Mouse (Mus musculus) hindbrain, embryonic 13.5 days (tissue): Measurements from ENCODE around the gene Duox1. TPM values are rescaled to one million over a fixed set of nuclear protein-coding genes. Genes with fewer than 3 reads are reported as not detected.
A peak's percentile ranks its signal among the peaks of the same experiment; 100 is the strongest.

ENCODE experiments used
- ATAC-seq: fragments of 200-750 bp; cut with Nextera tagmentation; 2 replicates; pipeline ENCODE4 v1.8.0; 2017; ENCODE audit warnings: moderate TSS enrichment; ENCODE audit not compliant: low FRiP score
- H3K27ac ChIP-seq: fragments of 300-500 bp; sonication (generic); 2 replicates; pipeline ENCODE4 v1.5.1; 2015; ENCODE audit warnings: inconsistent platforms, mild to moderate bottlenecking, moderate library complexity
- H3K27me3 ChIP-seq: fragments of 300-500 bp; sonication (generic); 2 replicates; pipeline ENCODE4 v1.6.1; 2015; ENCODE audit warnings: mild to moderate bottlenecking, inconsistent platforms
- H3K36me3 ChIP-seq: fragments of 300-500 bp; sonication (generic); 2 replicates; pipeline ENCODE4 v1.6.1; 2015; ENCODE audit warnings: mild to moderate bottlenecking, inconsistent platforms
- H3K4me1 ChIP-seq: fragments of 300-500 bp; sonication (generic); replicated peaks from 2 replicates; pipeline ENCODE4 v1.6.1; 2015; ENCODE audit warnings: inconsistent platforms
- H3K4me2 ChIP-seq: fragments of 300-500 bp; sonication (generic); 2 replicates; pipeline ENCODE4 v1.6.1; 2015; ENCODE audit warnings: inconsistent platforms, mild to moderate bottlenecking, moderate library complexity
- H3K4me3 ChIP-seq: fragments of 300-500 bp; sonication (generic); 2 replicates; pipeline ENCODE4 v1.5.1; 2015; ENCODE audit warnings: mild to moderate bottlenecking, inconsistent platforms
- H3K9ac ChIP-seq: fragments of 300-500 bp; sonication (generic); 2 replicates; pipeline ENCODE4 v1.6.1; 2015; ENCODE audit warnings: mild to moderate bottlenecking, inconsistent platforms
- H3K9me3 ChIP-seq: fragments of 300-500 bp; sonication (generic); 2 replicates; pipeline ENCODE4 v1.6.1; 2016; ENCODE audit warnings: inconsistent platforms
- WGBS: fragments of 180-500 bp; shearing (Covaris S2); methylation state at CpG from one replicate; pipeline ENCODE4 v1.1.7; 2015; 5-methylcytosine and 5-hydroxymethylcytosine counted together
- polyA plus RNA-seq: library from polyadenylated mRNA; unstranded; fragments of >200 nt; fragmentation: Nextera tagmentation; extraction: Ambion mirVana; gene quantifications from 2 replicates; pipeline ENCODE4 v1.2.1, GENCODE M21; 2015

The Duox1 gene
- 0.13 and 0.16 TPM in 2 replicates for polyA plus RNA-seq

- H3K9ac ChIP-seq = no peak within 1 kb of the TSS
- 84% methylated on average over 7 of the region's 7 CpGs for WGBS
- no peaks in the 10 kb centered on the region for H3K9me3 ChIP-seq
- no peak within 1 kb of the TSS for H3K4me3 ChIP-seq
- no peak for ATAC-seq
- no peak within 1 kb of the TSS for H3K27ac ChIP-seq
- H3K4me1 ChIP-seq = peaks cover 8% of the 10 kb centered on the region
- H3K36me3 ChIP-seq = no peaks in the 10 kb centered on the region
- H3K4me2 ChIP-seq = no peak within 1 kb of the TSS
- H3K27me3 ChIP-seq = peaks cover 48% of the 10 kb centered on the region
These were observed at the start of gene Duox1 for GRCm38 (mm10) chr2:122315372-122315771. Duox1 (plus strand) TSS chr2:122315672.

GRCm38 (mm10) chr2:122266407-122267193 is 48.9 kb upstream of the Duox1 start:
- no peaks in the 10 kb centered on the region for H3K9me3 ChIP-seq
- no peak for ATAC-seq
- no peaks in the 10 kb centered on the region for H3K36me3 ChIP-seq
- no peak overlapping the region for H3K9ac ChIP-seq
- H3K4me2 ChIP-seq = no peak overlapping the region
- H3K27me3 ChIP-seq = no peaks in the 10 kb centered on the region
- no peak overlapping the region for H3K4me3 ChIP-seq
- 92% methylated on average over 7 of the region's 7 CpGs for WGBS
- H3K27ac ChIP-seq = no peak overlapping the region
- peaks cover 9% of the 10 kb centered on the region for H3K4me1 ChIP-seq

- Histone ChIP-seq H3K36me3 (no peaks in the 10 kb centered on the region), H3K4me2 (no peak overlapping the region), H3K27ac (no peak overlapping the region), H3K9ac (no peak overlapping the region), H3K4me3 (no peak overlapping the region), H3K9me3 (no peaks in the 10 kb centered on the region), H3K27me3 (no peaks in the 10 kb centered on the region), H3K4me1 (no peaks in the 10 kb centered on the region)
- no peak for ATAC-seq
- 92% methylated on average over 3 of the region's 3 CpGs for WGBS
These were observed 36.7 kb upstream of the Duox1 start for GRCm38 (mm10) chr2:122278769-122279168.

- no peak overlapping the region for H3K9ac ChIP-seq
- WGBS = 89% methylated on average over 9 of the region's 9 CpGs
- no peak for ATAC-seq
- H3K27me3 ChIP-seq = no peaks in the 10 kb centered on the region
- H3K27ac ChIP-seq = no peak overlapping the region
- H3K9me3 ChIP-seq = no peaks in the 10 kb centered on the region
- no peak overlapping the region for H3K4me2 ChIP-seq
- no peaks in the 10 kb centered on the region for H3K36me3 ChIP-seq
- no peak overlapping the region for H3K4me3 ChIP-seq
- no peaks in the 10 kb centered on the region for H3K4me1 ChIP-seq
These were observed 31.4 kb upstream of the Duox1 start for GRCm38 (mm10) chr2:122284091-122284490.

GRCm38 (mm10) chr2:122286137-122286536 is 29.3 kb upstream of the Duox1 start:
- Histone ChIP-seq H3K9me3 (no peaks in the 10 kb centered on the region), H3K4me1 (no peaks in the 10 kb centered on the region), H3K4me3 (no peak overlapping the region), H3K27ac (no peak overlapping the region), H3K27me3 (no peaks in the 10 kb centered on the region), H3K9ac (no peak overlapping the region), H3K4me2 (no peak overlapping the region), H3K36me3 (no peaks in the 10 kb centered on the region)
- 62% methylated on average over 7 of the region's 7 CpGs for WGBS
- no peak for ATAC-seq

- H3K4me2 ChIP-seq = no peak overlapping the region
- no peaks in the 10 kb centered on the region for H3K36me3 ChIP-seq
- H3K4me3 ChIP-seq = no peak overlapping the region
- 4% methylated on average over 7 of the region's 7 CpGs for WGBS
- H3K9ac ChIP-seq = no peak overlapping the region
- H3K27me3 ChIP-seq = peaks cover 84% of the 10 kb centered on the region
- no peak for ATAC-seq
- H3K9me3 ChIP-seq = no peaks in the 10 kb centered on the region
- H3K27ac ChIP-seq = no peak overlapping the region
- peaks cover 28% of the 10 kb centered on the region for H3K4me1 ChIP-seq
These were observed 20.6 kb upstream of the Duox1 start for GRCm38 (mm10) chr2:122294916-122295315.

GRCm38 (mm10) chr2:122297271-122298095 is 18.0 kb upstream of the Duox1 start:
- Histone ChIP-seq H3K4me2 (peak overlapping the region; percentile 44), H3K27ac (no peak overlapping the region), H3K4me3 (peak overlapping the region; percentile 28), H3K9me3 (no peaks in the 10 kb centered on the region), H3K36me3 (no peaks in the 10 kb centered on the region), H3K9ac (no peak overlapping the region), H3K27me3 (peaks cover 99% of the 10 kb centered on the region), H3K4me1 (peaks cover 49% of the 10 kb centered on the region)
- no peak for ATAC-seq
- whole genome bisulfite sequencing = under 1% methylated on average over 35 of the region's 35 CpGs

- H3K4me2 ChIP-seq = peak within 1 kb of the TSS; percentile 44
- 2% methylated on average over 13 of the region's 13 CpGs for WGBS
- no peak for ATAC-seq
- no peak within 1 kb of the TSS for H3K27ac ChIP-seq
- H3K9me3 ChIP-seq = no peaks in the 10 kb centered on the region
- H3K27me3 ChIP-seq = peaks cover 99% of the 10 kb centered on the region
- no peak within 1 kb of the TSS for H3K9ac ChIP-seq
- peaks cover 49% of the 10 kb centered on the region for H3K4me1 ChIP-seq
- H3K36me3 ChIP-seq = no peaks in the 10 kb centered on the region
- H3K4me3 ChIP-seq = peak within 1 kb of the TSS; percentile 28
These were observed 17.4 kb upstream of the Duox1 start, which contains the start of gene Duox2 for GRCm38 (mm10) chr2:122298096-122298499. Duox2 (minus strand) TSS chr2:122298449.

- Histone ChIP-seq H3K36me3 (no peaks in the 10 kb centered on the region), H3K27me3 (peaks cover 99% of the 10 kb centered on the region), H3K27ac (no peak within 1 kb of the TSS), H3K4me2 (peak within 1 kb of the TSS; percentile 44), H3K9ac (no peak within 1 kb of the TSS), H3K4me3 (peak within 1 kb of the TSS; percentile 28), H3K4me1 (peaks cover 49% of the 10 kb centered on the region), H3K9me3 (no peaks in the 10 kb centered on the region)
- ATAC-seq = no peak
- WGBS = 1% methylated on average over 43 of the region's 43 CpGs
These were observed 16.6 kb upstream of the Duox1 start, which contains the start of gene Duoxa2 for GRCm38 (mm10) chr2:122298596-122299490. Duoxa2 (plus strand) TSS chr2:122298900.

GRCm38 (mm10) chr2:122299911-122300655 is 15.4 kb upstream of the Duox1 start:
- Histone ChIP-seq H3K27me3 (peaks cover 99% of the 10 kb centered on the region), H3K4me2 (no peak overlapping the region), H3K36me3 (no peaks in the 10 kb centered on the region), H3K4me3 (0 out of 2 replicates have a peak overlapping the region, but pooled peaks have one; percentile 45), H3K9me3 (no peaks in the 10 kb centered on the region), H3K9ac (no peak overlapping the region), H3K27ac (no peak overlapping the region), H3K4me1 (peaks cover 49% of the 10 kb centered on the region)
- ATAC-seq = no peak
- WGBS = 7% methylated on average over 14 of the region's 14 CpGs

GRCm38 (mm10) chr2:122300656-122301020 is 14.8 kb upstream of the Duox1 start:
- ATAC-seq = no peak
- Histone ChIP-seq H3K27ac (no peak overlapping the region), H3K9me3 (no peaks in the 10 kb centered on the region), H3K36me3 (no peaks in the 10 kb centered on the region), H3K4me1 (peaks cover 49% of the 10 kb centered on the region), H3K4me3 (peak overlapping the region; percentile 45), H3K4me2 (peak overlapping the region; percentile 88), H3K9ac (no peak overlapping the region), H3K27me3 (peaks cover 99% of the 10 kb centered on the region)
- 2% methylated on average over 14 of the region's 14 CpGs for WGBS
